Mouse (Mus musculus): ENCODE measurements around the gene Eef2. TPM values are rescaled to one million over a fixed set of nuclear protein-coding genes. Genes with fewer than 3 reads are reported as not detected.
"Not testable (repeated sequence)": the region's sequence is repeated elsewhere in the genome, so short reads cannot be mapped to it uniquely, and the experiment has no call there.

Eef2 gene
- polyA plus RNA-seq, 1 experiment from 2014 or later = 637 TPM

GRCm38 (mm10) chr10:81198990-81199389, 22.6 kb downstream of the Eef2 start:
- Histone ChIP-seq H3K4me1 (0 out of 2 replicates have a peak, but pooled peaks cover 3% of the 10 kb centered on the region), H3K9ac (replicated peaks) (no peak overlapping the region), H3K4me3 (no peak overlapping the region), H3K27me3 (peaks cover 33% of the 10 kb centered on the region; the same call in 1 of the 2 replicates), H3K36me3 (no peaks in the 10 kb centered on the region), H3K9me3 (no peaks in the 10 kb centered on the region), H3K4me2 (replicated peaks) (no peak overlapping the region), H3K27ac (replicated peaks) (no peak overlapping the region)
- 86% methylated on average over 6 of the region's 6 CpGs for WGBS
- no peak for ATAC-seq (replicated peaks)

GRCm38 (mm10) chr10:81200141-81200540, 23.7 kb downstream of the Eef2 start:
- no peak overlapping the region for H3K27ac ChIP-seq (replicated peaks)
- no peaks in the 10 kb centered on the region for H3K4me1 ChIP-seq
- H3K4me3 ChIP-seq = no peak overlapping the region
- no peak overlapping the region for H3K9ac ChIP-seq (replicated peaks)
- WGBS = 88% methylated on average over 13 of the region's 13 CpGs
- no peak overlapping the region for H3K4me2 ChIP-seq (replicated peaks)
- no peaks in the 10 kb centered on the region for H3K9me3 ChIP-seq
- H3K27me3 ChIP-seq = peaks cover 21% of the 10 kb centered on the region; the same call in 1 of the 2 replicates
- no peak for ATAC-seq (replicated peaks)
- peaks cover 7% of the 10 kb centered on the region for H3K36me3 ChIP-seq

- Histone ChIP-seq H3K27me3 (peaks cover 15% of the 10 kb centered on the region; the same call in 1 of the 2 replicates), H3K9ac (replicated peaks) (no peak overlapping the region), H3K27ac (replicated peaks) (no peak overlapping the region), H3K4me3 (no peak overlapping the region), H3K4me1 (no peaks in the 10 kb centered on the region), H3K4me2 (replicated peaks) (no peak overlapping the region), H3K36me3 (peaks cover 12% of the 10 kb centered on the region), H3K9me3 (no peaks in the 10 kb centered on the region)
- no peak for ATAC-seq (replicated peaks)
- WGBS = 80% methylated on average over 20 of the region's 20 CpGs
Observed at GRCm38 (mm10) chr10:81200605-81201287, 24.3 kb downstream of the Eef2 start.

- Histone ChIP-seq H3K9ac (replicated peaks) (no peak within 1 kb of the TSS), H3K4me1 (no peaks in the 10 kb centered on the region), H3K36me3 (peaks cover 21% of the 10 kb centered on the region), H3K9me3 (no peaks in the 10 kb centered on the region), H3K27ac (replicated peaks) (no peak within 1 kb of the TSS), H3K4me2 (replicated peaks) (no peak within 1 kb of the TSS), H3K27me3 (peaks cover 4% of the 10 kb centered on the region; the same call in 1 of the 2 replicates), H3K4me3 (no peak within 1 kb of the TSS)
- 56% methylated on average over 13 of the region's 13 CpGs for WGBS
- ATAC-seq (replicated peaks) = no peak
Observed at GRCm38 (mm10) chr10:81201807-81202758, 25.7 kb downstream of the Eef2 start, which contains the start of gene Nmrk2. Gene Nmrk2 (minus strand): TSS chr10:81202051.

GRCm38 (mm10) chr10:81202978-81203720, 26.7 kb downstream of the Eef2 start:
- Histone ChIP-seq H3K27me3 (no peaks in the 10 kb centered on the region; the same call in 1 of the 2 replicates), H3K9me3 (no peaks in the 10 kb centered on the region), H3K4me2 (replicated peaks) (no peak overlapping the region), H3K27ac (replicated peaks) (no peak overlapping the region), H3K36me3 (peaks cover 32% of the 10 kb centered on the region), H3K4me1 (no peaks in the 10 kb centered on the region), H3K4me3 (no peak overlapping the region), H3K9ac (replicated peaks) (no peak overlapping the region)
- WGBS = 76% methylated on average over 8 of the region's 8 CpGs
- no peak for ATAC-seq (replicated peaks)

GRCm38 (mm10) chr10:81204137-81204536, 27.7 kb downstream of the Eef2 start:
- Histone ChIP-seq H3K27ac (replicated peaks) (0 out of 2 replicates have a peak overlapping the region, but pooled peaks have one; percentile 14), H3K36me3 (peaks cover 40% of the 10 kb centered on the region), H3K9me3 (no peaks in the 10 kb centered on the region), H3K4me1 (no peaks in the 10 kb centered on the region), H3K4me2 (replicated peaks) (no peak overlapping the region), H3K27me3 (no peaks in the 10 kb centered on the region; the same call in 1 of the 2 replicates), H3K9ac (replicated peaks) (no peak overlapping the region), H3K4me3 (no peak overlapping the region)
- 71% methylated on average over 4 of the region's 4 CpGs for WGBS
- ATAC-seq (replicated peaks) = 0 out of 2 replicates have a peak, but pooled peaks have one; percentile 15

GRCm38 (mm10) chr10:81210154-81210553, 33.7 kb downstream of the Eef2 start:
- H3K4me1 ChIP-seq = no peaks in the 10 kb centered on the region
- H3K27ac ChIP-seq (replicated peaks) = no peak overlapping the region
- no peak overlapping the region for H3K9ac ChIP-seq (replicated peaks)
- no peak overlapping the region for H3K4me3 ChIP-seq
- no peaks in the 10 kb centered on the region for H3K27me3 ChIP-seq
- no peak for ATAC-seq (replicated peaks)
- no peak overlapping the region for H3K4me2 ChIP-seq (replicated peaks)
- H3K9me3 ChIP-seq = peaks cover 6% of the 10 kb centered on the region; the same call in 1 of the 2 replicates
- 97% methylated on average over 5 of the region's 5 CpGs for WGBS
- H3K36me3 ChIP-seq = peaks cover 89% of the 10 kb centered on the region

GRCm38 (mm10) chr10:81216260-81216659, 39.8 kb downstream of the Eef2 start:
- H3K27me3 ChIP-seq = no peaks in the 10 kb centered on the region
- H3K27ac ChIP-seq (replicated peaks) = no peak overlapping the region
- no peak for ATAC-seq (replicated peaks)
- no peaks in the 10 kb centered on the region for H3K4me1 ChIP-seq
- H3K4me2 ChIP-seq (replicated peaks) = no peak overlapping the region
- H3K36me3 ChIP-seq = peaks cover 80% of the 10 kb centered on the region
- peaks cover 6% of the 10 kb centered on the region; the same call in 1 of the 2 replicates for H3K9me3 ChIP-seq
- H3K9ac ChIP-seq (replicated peaks) = no peak overlapping the region
- WGBS = 92% methylated on average over 6 of the region's 6 CpGs
- H3K4me3 ChIP-seq = no peak overlapping the region

GRCm38 (mm10) chr10:81216810-81217209, 40.4 kb downstream of the Eef2 start:
- Histone ChIP-seq H3K4me2 (replicated peaks) (no peak overlapping the region), H3K36me3 (peaks cover 81% of the 10 kb centered on the region), H3K9ac (replicated peaks) (no peak overlapping the region), H3K4me3 (no peak overlapping the region), H3K27me3 (no peaks in the 10 kb centered on the region), H3K27ac (replicated peaks) (no peak overlapping the region), H3K9me3 (peaks cover 5% of the 10 kb centered on the region; the same call in 1 of the 2 replicates), H3K4me1 (no peaks in the 10 kb centered on the region)
- no peak for ATAC-seq (replicated peaks)
- WGBS = 88% methylated on average over 6 of the region's 6 CpGs

GRCm38 (mm10) chr10:81217267-81217666, 40.8 kb downstream of the Eef2 start:
- WGBS = 26% methylated on average over 1 of the region's 1 CpGs
- H3K27ac ChIP-seq (replicated peaks); H3K27me3 ChIP-seq; H3K4me2 ChIP-seq (replicated peaks); H3K4me3 ChIP-seq; ATAC-seq (replicated peaks); H3K4me1 ChIP-seq; H3K9me3 ChIP-seq; H3K9ac ChIP-seq (replicated peaks): not testable (repeated sequence)
- H3K36me3 ChIP-seq = peaks cover 80% of the 10 kb centered on the region

- no peak overlapping the region for H3K9ac ChIP-seq (replicated peaks)
- no peaks in the 10 kb centered on the region for H3K27me3 ChIP-seq
- no peak overlapping the region for H3K4me2 ChIP-seq (replicated peaks)
- no peaks in the 10 kb centered on the region for H3K4me1 ChIP-seq
- peaks cover 77% of the 10 kb centered on the region for H3K36me3 ChIP-seq
- ATAC-seq (replicated peaks) = peak; percentile 36; the same call in 1 of the 2 replicates
- H3K9me3 ChIP-seq = no peaks in the 10 kb centered on the region
- WGBS = 36% methylated on average over 7 of the region's 7 CpGs
- no peak overlapping the region for H3K27ac ChIP-seq (replicated peaks)
- H3K4me3 ChIP-seq = no peak overlapping the region
Observed at GRCm38 (mm10) chr10:81217964-81218363, 41.5 kb downstream of the Eef2 start.
